Mouse (Mus musculus): ENCODE measurements around the gene Gm6034.

The Gm6034 gene

DNA sequence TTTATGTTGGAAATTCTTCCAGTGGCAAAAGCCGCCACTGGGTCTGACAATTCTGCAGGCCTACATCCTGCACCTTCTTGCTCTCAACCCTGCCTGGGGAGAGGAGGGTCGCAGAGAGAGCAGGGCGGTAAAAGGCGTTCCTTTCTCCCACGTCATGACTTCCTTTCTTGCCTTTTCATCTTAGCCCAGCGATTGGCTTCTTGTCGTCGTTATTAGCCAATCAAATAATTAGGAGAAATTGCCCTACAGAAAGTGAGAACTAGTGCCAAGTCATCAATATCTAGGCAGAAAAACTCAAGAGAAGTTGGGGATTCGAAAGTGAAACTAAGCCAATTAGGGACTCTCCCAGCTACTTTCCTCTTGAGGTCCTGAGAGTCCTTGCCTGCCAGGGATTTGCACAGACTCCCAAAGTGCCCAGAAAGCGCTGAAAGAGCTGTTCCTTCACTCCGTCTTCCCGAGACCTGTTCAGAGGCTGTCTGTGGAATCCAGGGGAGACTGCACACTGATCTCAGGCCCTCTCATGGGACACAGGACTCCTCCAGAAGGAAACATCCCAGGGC is at the start of gene Gm6034, which contains the start of gene H2-T22:
Gene Gm6034 (plus strand): TSS at position 352 of the 560 bp plus-strand sequence.
Gene H2-T22 (minus strand): TSS at position 138 of the 560 bp plus-strand sequence.
- peak; percentile 70 for DNase-seq (ENCODE audit: low spot score)

- DNase-seq (ENCODE audit: low spot score) = peak; percentile 83
These were observed 49.1 kb upstream of the Gm6034 start for GRCm38 (mm10) chr17:35993675-35994074.

- DNase-seq (ENCODE audit: low spot score) = peak; percentile 85
These were observed 48.4 kb upstream of the Gm6034 start for GRCm38 (mm10) chr17:35994175-35994878.

- no peak for DNase-seq (ENCODE audit: low spot score)
These were observed 47.9 kb upstream of the Gm6034 start for GRCm38 (mm10) chr17:35994879-35995240.

DNA sequence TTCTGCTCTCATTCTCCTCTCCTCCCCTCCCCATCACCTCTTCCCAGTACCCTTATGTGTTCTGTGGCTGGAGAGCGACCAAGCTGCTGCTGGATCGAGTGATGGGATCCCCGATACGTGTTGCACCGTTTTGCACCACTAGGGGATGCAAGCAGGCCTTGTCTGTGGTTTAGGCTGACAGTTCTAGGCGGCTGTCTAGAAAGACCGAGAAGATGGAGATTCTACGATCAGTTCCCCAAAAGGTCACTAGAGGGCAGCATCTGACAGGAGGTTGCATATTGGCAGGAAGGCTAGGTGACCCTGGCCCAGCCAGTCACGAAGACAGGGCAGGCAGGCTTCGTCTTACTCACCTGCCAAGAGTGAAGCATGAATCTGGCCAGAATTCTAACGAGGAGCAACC is 45.8 kb upstream of the Gm6034 start:
- DNase-seq (ENCODE audit: low spot score) = peak; percentile 98

DNA sequence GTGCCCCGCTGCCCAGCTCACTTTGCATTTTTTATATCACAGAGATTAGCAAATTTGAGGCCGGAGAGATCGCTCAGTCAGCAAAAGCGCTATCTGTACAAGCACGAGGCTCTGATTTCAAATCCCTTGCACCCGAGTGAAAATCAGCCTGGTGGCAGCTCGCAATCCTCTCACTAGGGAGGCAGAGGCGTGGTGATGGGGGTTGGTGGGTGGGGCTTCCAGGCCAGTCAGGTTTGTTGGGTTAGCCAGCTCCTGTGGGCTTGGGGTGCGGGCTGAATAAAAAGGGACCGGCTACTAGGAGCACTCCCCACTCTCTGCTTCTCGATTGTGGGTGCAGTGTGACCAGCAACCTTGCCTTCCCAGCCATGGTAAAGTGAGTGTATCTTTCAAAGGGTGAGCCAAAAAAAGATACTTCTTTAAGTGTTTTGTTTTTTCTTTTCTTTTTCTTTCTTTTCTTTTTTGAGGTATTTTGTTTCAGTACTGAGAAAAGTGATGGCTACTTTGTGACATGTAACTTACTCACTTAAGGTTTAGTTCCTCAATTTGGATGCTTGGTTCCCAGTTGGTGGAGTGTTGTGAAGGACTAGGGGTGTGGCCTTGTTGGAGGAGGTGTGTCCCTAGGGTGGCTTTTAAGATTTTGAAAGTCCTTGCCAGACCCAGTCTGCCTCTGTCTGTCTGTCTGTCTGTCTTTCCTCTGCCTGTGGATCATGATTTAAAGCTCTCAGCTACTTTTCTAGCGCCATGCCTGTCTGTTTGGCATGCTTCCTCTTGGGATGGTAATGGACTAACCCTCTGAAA is 44.8 kb upstream of the Gm6034 start:
- DNase-seq (ENCODE audit: low spot score) = peak; percentile 40

DNA sequence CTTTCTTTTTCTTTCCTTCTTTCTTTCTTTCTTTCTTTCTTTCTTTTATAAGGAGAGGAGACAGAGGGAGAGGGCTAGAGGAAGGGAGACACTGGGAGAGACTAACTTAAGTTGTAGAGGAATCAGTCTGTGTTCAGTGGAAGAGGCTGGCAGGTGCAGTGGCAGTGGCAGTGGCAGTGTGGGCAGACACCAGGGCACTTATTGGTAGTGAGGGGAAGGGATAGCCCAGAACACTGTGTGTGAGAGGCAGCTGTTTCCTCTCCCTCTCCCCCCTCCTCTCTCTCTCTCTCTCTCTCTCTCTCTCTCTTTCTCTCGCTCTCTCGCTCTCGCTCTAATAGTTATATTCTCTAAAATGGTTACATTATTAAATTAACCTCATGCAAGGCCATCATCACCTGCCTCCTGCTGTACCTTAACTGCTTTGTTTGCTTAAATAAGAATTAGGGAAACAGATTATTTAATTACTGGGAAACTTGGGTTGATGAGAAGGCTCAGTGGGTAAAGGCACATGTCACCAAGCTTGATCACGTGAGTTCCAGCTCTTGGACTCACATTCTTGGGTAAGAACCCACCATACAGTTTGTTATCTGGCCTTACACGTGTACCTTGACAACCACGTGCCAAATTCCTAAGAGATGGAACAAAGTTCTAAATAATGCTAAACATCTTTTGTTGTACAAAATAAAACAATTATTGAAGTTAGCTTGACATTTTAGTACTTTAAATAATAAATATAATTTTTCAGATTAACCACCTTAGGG is 44.0 kb upstream of the Gm6034 start:
- no peak for DNase-seq (ENCODE audit: low spot score)

DNA sequence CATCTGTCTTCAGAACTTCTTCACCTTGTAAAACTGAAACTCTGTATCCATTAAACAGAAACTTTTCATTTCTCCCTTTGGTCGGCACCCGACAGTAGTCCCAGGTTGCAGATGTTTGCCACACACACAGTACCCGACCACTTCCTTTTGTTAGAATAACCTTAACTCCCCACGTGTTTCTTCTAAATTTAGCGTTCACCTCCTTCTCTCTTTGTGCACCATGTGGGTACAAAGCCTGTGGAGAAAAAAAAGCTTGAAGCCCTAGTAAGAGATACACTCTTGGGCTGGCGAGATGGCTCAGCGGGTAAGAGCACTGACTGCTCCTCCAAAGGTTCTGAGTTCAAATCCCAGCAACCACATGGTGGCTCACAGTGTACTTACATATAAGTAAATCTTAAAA is 43.4 kb upstream of the Gm6034 start:
- no peak for DNase-seq (ENCODE audit: low spot score)

GRCm38 (mm10) chr17:36000349-36000748 is 42.4 kb upstream of the Gm6034 start:
- no peak for DNase-seq (ENCODE audit: low spot score)

- no peak for DNase-seq (ENCODE audit: low spot score)
These were observed 41.5 kb upstream of the Gm6034 start for GRCm38 (mm10) chr17:36001121-36001897.

GRCm38 (mm10) chr17:36001966-36002365 is 40.8 kb upstream of the Gm6034 start:
- DNase-seq (ENCODE audit: low spot score) = no peak

DNA sequence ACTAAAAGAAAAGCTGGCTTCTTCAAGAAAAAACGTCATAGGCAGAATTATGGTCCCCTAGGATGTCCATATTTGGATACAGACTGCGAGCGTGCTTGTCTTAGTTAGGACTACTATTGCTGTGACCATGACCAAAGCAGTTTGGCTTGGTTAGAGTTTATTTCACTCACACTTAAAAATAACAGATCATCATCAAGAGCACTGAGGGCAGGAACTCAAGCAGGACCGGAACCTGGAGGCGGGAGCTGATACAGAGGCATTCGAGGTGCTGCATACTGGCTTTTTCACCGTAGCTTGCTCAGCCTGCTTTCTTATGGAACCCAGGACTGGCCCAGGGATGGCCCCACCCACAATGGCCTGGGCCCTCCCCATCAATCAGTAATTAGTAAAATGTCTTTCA is 39.4 kb upstream of the Gm6034 start:
- DNase-seq (ENCODE audit: low spot score) = no peak

GRCm38 (mm10) chr17:36004409-36004808 is 38.4 kb upstream of the Gm6034 start:
- peak; percentile 27 for DNase-seq (ENCODE audit: low spot score)

DNA sequence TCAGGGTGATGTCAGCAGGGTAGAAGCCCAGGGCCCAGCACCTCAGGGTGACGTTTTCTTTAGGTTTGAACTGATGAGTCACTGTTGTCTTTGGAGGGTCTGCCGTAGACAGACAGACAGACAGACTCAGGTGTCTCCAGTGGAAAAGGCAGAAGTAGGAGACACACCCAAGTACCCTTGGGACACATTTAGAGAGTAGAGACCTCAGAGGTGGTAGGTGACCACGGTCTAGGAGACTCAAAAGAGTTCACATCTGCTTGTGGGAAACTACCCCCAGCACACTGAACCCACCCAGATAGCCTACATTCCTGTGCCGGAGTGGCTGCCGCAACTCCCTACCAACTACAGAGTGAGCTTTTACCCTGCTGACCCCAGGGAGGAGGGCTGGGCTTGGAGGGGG is 27.8 kb upstream of the Gm6034 start:
- no peak for DNase-seq (ENCODE audit: low spot score)

DNA sequence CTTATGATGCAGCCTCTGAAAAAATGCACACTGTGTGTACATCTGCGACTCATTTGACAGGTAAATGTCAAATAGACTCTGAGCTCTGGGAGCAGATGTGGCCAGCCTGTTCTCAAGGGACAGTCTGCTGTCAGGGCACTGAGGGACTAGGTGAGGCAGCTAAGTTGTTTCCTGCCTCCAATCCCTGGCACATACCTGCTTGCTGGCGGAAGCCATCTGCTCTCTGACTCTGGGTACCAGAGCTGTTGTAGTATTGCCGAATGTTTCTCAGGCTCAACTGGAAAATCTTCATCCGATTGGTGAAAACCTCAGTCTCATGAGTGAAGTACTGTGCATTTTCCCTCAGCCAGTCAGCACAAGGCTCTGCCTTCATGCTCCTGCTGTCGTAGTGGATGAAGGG is 25.7 kb upstream of the Gm6034 start:
- DNase-seq (ENCODE audit: low spot score) = no peak

DNA sequence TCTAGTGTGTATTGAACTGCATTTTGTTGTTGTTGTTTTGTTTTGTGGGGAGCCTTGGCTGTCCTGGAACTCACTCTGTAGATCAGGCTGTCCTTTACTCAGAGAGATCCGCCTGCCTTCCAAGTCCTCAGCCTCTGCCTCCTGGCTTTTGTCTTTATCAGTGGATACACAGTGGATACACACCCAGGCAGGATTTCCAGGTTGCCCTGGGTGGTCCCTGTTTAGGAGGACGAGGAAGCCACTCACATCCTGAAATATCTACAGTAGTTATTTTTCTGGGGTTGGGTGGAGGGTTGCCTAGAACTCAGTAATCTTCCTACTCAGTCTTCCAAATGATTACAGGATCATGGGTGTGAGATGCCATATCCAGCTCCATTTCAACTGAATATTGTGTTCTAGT is 23.8 kb upstream of the Gm6034 start:
- DNase-seq (ENCODE audit: low spot score) = no peak

DNA sequence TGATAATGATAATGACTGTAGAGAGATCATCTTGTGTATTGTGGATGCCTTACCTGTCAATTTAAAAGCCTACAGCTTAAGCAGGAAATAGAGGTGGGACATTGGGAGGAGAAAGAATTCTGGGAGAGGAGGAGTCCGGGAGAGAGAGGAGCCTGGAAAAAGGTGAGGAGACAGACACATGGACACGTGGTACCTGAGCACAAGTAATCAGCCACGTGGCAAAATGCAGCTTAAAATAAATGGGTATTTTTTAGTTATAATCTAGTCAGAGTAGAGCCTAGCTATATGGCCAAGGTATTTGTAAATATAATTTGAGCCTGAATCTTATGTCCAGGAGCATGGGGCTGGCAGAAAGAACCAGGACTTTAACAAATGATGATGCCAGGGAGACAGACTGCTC is 23.2 kb upstream of the Gm6034 start:
- no peak for DNase-seq (ENCODE audit: low spot score)

DNA sequence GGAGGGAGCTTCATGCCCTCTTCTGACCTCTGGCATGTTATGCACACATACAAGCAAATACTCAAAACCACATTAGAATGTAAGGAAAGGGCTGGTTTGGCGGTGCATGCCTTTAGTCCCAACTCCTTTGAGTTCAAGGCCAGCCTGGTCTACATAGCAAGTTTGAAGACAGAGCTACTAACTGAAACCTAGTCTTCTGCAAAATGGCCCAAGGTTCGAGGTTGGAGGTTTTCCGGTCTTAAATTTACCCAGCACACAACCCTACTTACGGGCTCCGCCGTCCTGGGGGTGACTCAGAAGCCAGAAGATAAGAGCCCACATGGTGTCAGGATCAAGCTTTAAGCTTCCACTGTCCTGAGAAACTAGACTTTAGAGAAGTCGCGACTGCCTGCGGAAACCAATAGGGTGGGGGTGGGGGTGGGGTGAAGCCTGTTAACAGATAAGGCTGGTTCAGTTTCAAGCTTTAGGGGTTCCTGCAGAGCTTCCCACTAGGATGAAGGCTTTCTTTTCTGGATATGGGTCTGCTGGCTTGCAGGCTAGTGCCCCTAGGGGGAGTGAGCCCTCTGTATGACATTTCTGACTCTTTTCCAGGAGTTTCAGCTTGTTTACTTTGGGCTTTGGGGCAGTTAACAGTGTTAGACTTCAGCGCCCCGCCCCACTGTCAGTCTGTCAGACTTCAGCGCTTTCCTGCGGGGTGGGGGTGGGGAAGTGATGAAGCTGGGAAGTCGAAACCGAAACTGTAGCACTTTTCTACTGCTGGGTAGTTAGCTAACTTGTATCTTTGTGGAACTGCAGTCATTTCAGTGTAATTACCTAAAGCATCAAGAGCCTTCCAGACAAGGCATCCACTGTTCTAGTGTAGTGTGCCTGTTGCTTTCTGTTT is 22.3 kb upstream of the Gm6034 start, which contains the start of gene H2-T24:
Gene H2-T24 (minus strand): TSS at position 370 of the 883 bp plus-strand sequence.
- peak; percentile 63 for DNase-seq (ENCODE audit: low spot score)

DNA sequence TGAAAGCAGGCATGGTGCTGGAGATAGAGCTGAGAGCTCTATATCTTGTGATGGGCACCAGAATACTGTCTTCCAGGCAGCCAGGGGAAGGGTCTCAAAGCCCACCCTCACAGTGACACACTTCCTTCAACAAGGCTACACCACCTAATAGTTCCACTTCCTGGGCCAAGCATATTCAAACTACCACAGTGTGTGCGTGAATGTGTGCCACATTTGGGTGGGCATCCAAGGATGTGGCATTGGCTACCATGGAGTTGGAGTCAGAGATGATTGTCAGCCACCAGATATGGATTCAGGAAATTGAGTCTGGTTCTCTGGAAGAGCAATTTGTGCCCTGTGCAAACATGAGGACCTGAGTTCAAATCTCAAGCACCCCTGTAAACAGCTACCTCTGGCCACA is 21.5 kb upstream of the Gm6034 start:
- no peak for DNase-seq (ENCODE audit: low spot score)

GRCm38 (mm10) chr17:36022098-36022497 is 20.7 kb upstream of the Gm6034 start:
- no peak for DNase-seq (ENCODE audit: low spot score)
